1 mouse cellular context compared by ENCODE assay signal in the genomic region with DNA sequence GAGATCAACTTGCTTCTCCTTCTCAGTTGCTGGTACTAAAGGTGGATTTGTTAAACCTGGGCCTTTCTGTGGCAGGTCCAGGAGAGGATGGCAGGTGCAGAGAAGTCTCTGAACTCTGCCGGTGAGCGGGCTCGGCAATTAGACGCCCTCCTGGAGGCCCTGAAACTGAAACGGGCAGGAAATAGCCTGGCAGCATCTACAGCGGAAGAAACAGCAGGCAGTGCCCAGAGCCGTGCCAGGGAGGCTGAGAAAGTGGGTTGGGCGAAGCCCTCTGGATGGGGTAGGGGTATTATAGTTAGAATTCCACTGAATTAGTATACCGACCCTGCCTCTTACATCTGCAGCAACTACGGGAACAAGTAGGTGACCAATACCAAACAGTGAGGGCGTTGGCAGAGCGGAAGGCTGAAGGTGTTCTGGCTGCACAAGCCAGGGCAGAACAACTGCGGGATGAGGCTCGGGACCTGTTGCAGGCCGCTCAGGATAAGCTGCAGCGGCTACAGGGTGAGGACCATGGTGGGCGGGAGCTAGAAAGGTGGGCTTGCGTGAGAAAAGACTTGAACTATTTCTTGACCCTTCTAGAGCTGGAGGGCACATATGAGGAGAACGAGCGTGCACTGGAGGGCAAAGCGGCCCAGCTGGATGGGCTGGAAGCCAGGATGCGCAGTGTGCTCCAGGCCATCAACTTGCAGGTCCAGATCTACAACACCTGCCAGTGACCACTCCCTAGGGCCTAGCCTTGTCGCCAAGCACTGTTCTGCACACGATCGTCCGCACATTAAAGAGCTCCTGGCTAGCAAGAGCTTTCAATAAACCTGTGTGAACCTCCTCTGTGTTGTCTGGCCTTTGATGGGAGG.
TF ChIP-seq lines count a peak whose summit lies in the region.

No protein-coding gene starts in this region.

TF ChIP-seq in MEL, 35 proteins besides CTCF, POLR2A, EP300 and RAD21:
- TF ChIP-seq TBP (IDR thresholded peaks at IDR 0.05; ENCODE audit: low read depth, low read length): no peak
TF ChIP-seq in MEL: peak in this region for 0.
